Mouse (Mus musculus) liver, postnatal 0 days (tissue): ENCODE data around the gene Lin9.

Experiments used
- CTCF ChIP-seq: sonication (generic); IDR thresholded peaks from 2 replicates; pipeline ENCODE4 v1.5.1; 2016; ENCODE audit warnings: antibody characterized with exemption, low read depth
- EP300 ChIP-seq: IDR thresholded peaks from 2 replicates; pipeline ENCODE4 v1.6.1; 2016; ENCODE audit warnings: antibody characterized with exemption, low read depth, mild to moderate bottlenecking

- TF ChIP-seq CTCF = no peak
- no peak for TF ChIP-seq EP300
Measured at GRCm38 (mm10) chr1:180601806-180602205, 39.1 kb upstream of the Lin9 start.
